7 mouse cellular contexts compared by ENCODE assay signal in the genomic region with DNA sequence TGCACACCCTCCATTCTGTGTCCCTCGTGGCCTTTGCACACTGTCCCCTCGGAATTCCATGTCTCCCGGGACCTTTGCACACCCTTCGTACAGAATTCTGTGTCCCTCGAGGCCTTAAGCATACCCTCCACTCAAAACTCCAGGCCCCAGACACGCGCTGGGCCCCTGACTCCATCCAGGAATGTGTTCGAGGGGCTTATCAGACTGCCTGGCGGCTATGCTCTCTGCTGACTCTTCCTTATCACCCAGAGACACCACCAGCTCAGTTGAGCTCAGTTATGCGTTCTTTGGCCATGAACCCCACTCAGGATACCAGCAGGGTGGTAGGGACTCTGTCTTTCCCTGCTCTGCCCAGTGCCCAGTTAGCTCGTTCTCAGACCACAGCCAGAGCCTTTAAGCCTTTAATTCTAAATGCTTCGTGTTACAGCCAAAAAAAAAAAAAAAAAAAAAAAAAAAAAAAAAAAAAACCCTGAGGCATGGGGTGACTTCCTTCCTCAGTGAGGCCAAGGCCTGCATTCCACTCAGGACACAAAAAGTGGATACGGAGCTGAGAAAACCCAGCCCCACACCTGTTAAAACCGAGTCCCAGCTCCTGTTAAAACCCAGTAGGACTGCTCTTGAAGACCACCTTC. TPM values are rescaled to one million over a fixed set of nuclear protein-coding genes. Genes with fewer than 3 reads are reported as not detected.
DNase-seq lines count a peak whose midpoint lies in the region; ATAC-seq and TF ChIP-seq lines count a peak whose summit lies in the region.

No protein-coding gene starts in this region.

- DNase-seq in spleen, adult 2 months (ENCODE audit: low read depth in 1 of 2, low spot score in 2 of 2): no peak
- DNase-seq in spleen, adult 18-20 months: no peak
- no peak for DNase-seq in frontal cortex, postnatal 25 days (ENCODE audit: low spot score in 2 of 2)
- DNase-seq in thymus, postnatal 14 days: no peak
- no peak for DNase-seq in urinary bladder, adult 18-20 months (ENCODE audit: low spot score in 2 of 2)

- H3K9ac ChIP-seq in forebrain, embryonic 13.5 days: peak overlapping the region; percentile 37; the same call in 1 of the 2 replicates
- peak overlapping the region; percentile 85 for H3K9ac ChIP-seq in liver, embryonic 15.5 days

- no peaks in the 10 kb centered on the region for H3K27me3 ChIP-seq in spleen, adult 2 months (ENCODE audit: control insufficient read depth, insufficient read depth, low read length)
- no peaks in the 10 kb centered on the region for H3K27me3 ChIP-seq in forebrain, embryonic 13.5 days
- no peaks in the 10 kb centered on the region for H3K27me3 ChIP-seq in liver, embryonic 15.5 days

- H3K9me3 ChIP-seq in forebrain, embryonic 13.5 days (replicated peaks): no peaks in the 10 kb centered on the region
- H3K9me3 ChIP-seq in liver, embryonic 15.5 days (replicated peaks): no peaks in the 10 kb centered on the region

- no peak for ATAC-seq in forebrain, embryonic 13.5 days
- ATAC-seq in liver, embryonic 15.5 days (ENCODE audit: insufficient read depth): peak; percentile 81

- H3K27ac ChIP-seq in spleen, adult 2 months (ENCODE audit: insufficient read depth, low read length): peak overlapping the region; percentile 12; the same call in 1 of the 2 replicates
- no peak overlapping the region for H3K27ac ChIP-seq in forebrain, embryonic 13.5 days
- H3K27ac ChIP-seq in liver, embryonic 15.5 days (replicated peaks): peak overlapping the region; percentile 93

- WGBS in spleen, adult 2 months: 51% methylated on average over 14 of the region's 14 CpGs
- 60% methylated on average over 14 of the region's 14 CpGs for WGBS in forebrain, embryonic 13.5 days
- 9% methylated on average over 14 of the region's 14 CpGs for WGBS in liver, embryonic 15.5 days (ENCODE audit: insufficient replicate concordance)

- H3K36me3 ChIP-seq in spleen, adult 2 months (ENCODE audit: control insufficient read depth, insufficient read depth, low read length): no peaks in the 10 kb centered on the region
- H3K36me3 ChIP-seq in forebrain, embryonic 13.5 days (ENCODE audit: poor library complexity, severe bottlenecking): no peaks in the 10 kb centered on the region
- H3K36me3 ChIP-seq in liver, embryonic 15.5 days (replicated peaks): 0 out of 2 replicates have a peak, but pooled peaks cover 9% of the 10 kb centered on the region

- peak overlapping the region; percentile 97 for H3K4me2 ChIP-seq in forebrain, embryonic 13.5 days
- H3K4me2 ChIP-seq in liver, embryonic 15.5 days: peak overlapping the region; percentile 93

- H3K4me3 ChIP-seq in spleen, adult 2 months (ENCODE audit: extremely low read depth, insufficient read depth, insufficient read length): peak overlapping the region; percentile 89; the same call in 1 of the 2 replicates
- H3K4me3 ChIP-seq in forebrain, embryonic 13.5 days: peak overlapping the region; percentile 67
- peak overlapping the region; percentile 89 for H3K4me3 ChIP-seq in liver, embryonic 15.5 days (replicated peaks)

- TF ChIP-seq POLR2A in spleen, adult 2 months (IDR thresholded peaks at IDR 0.05; ENCODE audit: low read depth, low read length): no peak

- H3K4me1 ChIP-seq in spleen, adult 2 months (ENCODE audit: control insufficient read depth, insufficient read depth, insufficient read length): peaks cover 7% of the 10 kb centered on the region; the same call in 1 of the 2 replicates
- peaks cover 28% of the 10 kb centered on the region for H3K4me1 ChIP-seq in forebrain, embryonic 13.5 days
- peaks cover 64% of the 10 kb centered on the region for H3K4me1 ChIP-seq in liver, embryonic 15.5 days (replicated peaks)

- TF ChIP-seq CTCF in spleen, adult 2 months (IDR thresholded peaks at IDR 0.05; ENCODE audit: extremely low read depth, insufficient read depth, insufficient read length, insufficient replicate concordance): no peak

RNA-seq across cellular contexts. Expression of gene Scarb1, which starts 0.7 kb away (rescaled TPM):
- polyA plus RNA-seq in spleen, adult 2 months (2012; rRNA removed): 76.0 and 93.6 TPM in 2 replicates
- polyA plus RNA-seq in forebrain, embryonic 13.5 days (2015; fragmentation: Nextera tagmentation; extraction: Ambion mirVana): 26.4 and 29.8 TPM in 2 replicates
- polyA plus RNA-seq in liver, embryonic 15.5 days (2015; fragmentation: Nextera tagmentation; extraction: Ambion mirVana): 76.6 and 87.3 TPM in 2 replicates

RNA-seq across cellular contexts. Expression of gene Gm10382, which starts 47.5 kb away (rescaled TPM):
- 0.08 and 0.15 TPM in 2 replicates for polyA plus RNA-seq in spleen, adult 2 months (2012; rRNA removed)
- polyA plus RNA-seq in forebrain, embryonic 13.5 days (2015; fragmentation: Nextera tagmentation; extraction: Ambion mirVana): 0.27 and 0.38 TPM in 2 replicates
- 0.31 and 0.35 TPM in 2 replicates for polyA plus RNA-seq in liver, embryonic 15.5 days (2015; fragmentation: Nextera tagmentation; extraction: Ambion mirVana)

RNA-seq across cellular contexts. Expression of gene Ubc, which starts 48.4 kb away (rescaled TPM):
- 316 and 423 TPM in 2 replicates for polyA plus RNA-seq in spleen, adult 2 months (2012; rRNA removed)
- 1,082 and 1,216 TPM in 2 replicates for polyA plus RNA-seq in forebrain, embryonic 13.5 days (2015; fragmentation: Nextera tagmentation; extraction: Ambion mirVana)
- polyA plus RNA-seq in liver, embryonic 15.5 days (2015; fragmentation: Nextera tagmentation; extraction: Ambion mirVana): 563 and 623 TPM in 2 replicates
